8 mouse cellular contexts compared by ENCODE assay signal in genomic region chr1:134771353-134771752, GRCm38 (mm10).
DNase-seq lines count a peak whose midpoint lies in the region; TF ChIP-seq lines count a peak whose summit lies in the region.

No protein-coding gene starts in this region.

- DNase-seq in heart, adult 11 months = peak; percentile 99
- DNase-seq in heart, postnatal 4 days = no peak
- DNase-seq in heart, postnatal 25 days (ENCODE audit: low spot score) = peak; percentile 66
- DNase-seq in lung, postnatal 10 days = peak; percentile 72
- DNase-seq in embryo, embryonic 10.5 days (ENCODE audit: low spot score) = no peak
- DNase-seq in frontal cortex, postnatal 10 days (ENCODE audit: low spot score in 2 of 2) = no peak
- no peak for DNase-seq in layer of hippocampus, postnatal 10 days (ENCODE audit: low spot score in 2 of 2)

- TF ChIP-seq CTCF in bone marrow macrophage, adult 2 months (IDR thresholded peaks at IDR 0.05; ENCODE audit: low read depth, low read length) = no peak

- H3K27ac ChIP-seq in bone marrow macrophage, adult 2 months (ENCODE audit: insufficient read depth, low read depth, low read length) = peak overlapping the region; percentile 69

- intact Hi-C loops in heart, postnatal 25 days (cut with DNase I) = no loop called here

- peaks cover 47% of the 10 kb centered on the region for H3K4me1 ChIP-seq in bone marrow macrophage, adult 2 months (ENCODE audit: control insufficient read depth, insufficient read depth, low read length)

- H3K4me3 ChIP-seq in bone marrow macrophage, adult 2 months (ENCODE audit: insufficient read depth, low read length) = no peak overlapping the region

- TF ChIP-seq POLR2A in bone marrow macrophage, adult 2 months (IDR thresholded peaks at IDR 0.05; ENCODE audit: borderline replicate concordance, low read depth, low read length) = no peak

Comparison
In these comparisons a context has a peak if more than half of its experiments do, and no peak if none do; other contexts are left out.
1. DNase-seq: peak in heart, adult 11 months (single experiment), heart, postnatal 25 days (single experiment) and lung, postnatal 10 days (single experiment); none in heart, postnatal 4 days (single experiment), embryo, embryonic 10.5 days (single experiment), frontal cortex, postnatal 10 days (0 of 2) and layer of hippocampus, postnatal 10 days (0 of 2).